Mouse (Mus musculus) stomach, embryonic 16.5 days (tissue): ENCODE data around the gene Tceal3. TPM values are rescaled to one million over a fixed set of nuclear protein-coding genes. Genes with fewer than 3 reads are reported as not detected.

ENCODE experiments used
- polyA plus RNA-seq: library from polyadenylated mRNA; unstranded; fragments of >200 nt; fragmentation: Nextera tagmentation; extraction: Ambion mirVana; gene quantifications from 2 replicates; pipeline ENCODE4 v1.2.1, GENCODE M21; 2015

The Tceal3 gene
- polyA plus RNA-seq, 1 experiment from 2014 or later: 12.2 TPM

Other genes starting within 250 kb of the Tceal3 start
- gene Kir3dl1, start 72.8 kb upstream of the Tceal3 start, polyA plus RNA-seq: not detected in 2 replicates
- gene Kir3dl2, start 46.8 kb upstream of the Tceal3 start, polyA plus RNA-seq: not detected in 2 replicates
- 9.1 and 10.4 TPM in 2 replicates for gene Tceal1, start 117.1 kb downstream of the Tceal3 start, polyA plus RNA-seq
- 496 and 508 TPM in 2 replicates for gene Morf4l2, start 152.8 kb downstream of the Tceal3 start, polyA plus RNA-seq
- gene Glra4, start 189.3 kb downstream of the Tceal3 start, polyA plus RNA-seq: not detected in 2 replicates
- 5.7 and 5.9 TPM in 2 replicates for gene Plp1, start 231.8 kb downstream of the Tceal3 start, polyA plus RNA-seq